ENCODE assay signal across 8 mouse cellular contexts in the genomic region with DNA sequence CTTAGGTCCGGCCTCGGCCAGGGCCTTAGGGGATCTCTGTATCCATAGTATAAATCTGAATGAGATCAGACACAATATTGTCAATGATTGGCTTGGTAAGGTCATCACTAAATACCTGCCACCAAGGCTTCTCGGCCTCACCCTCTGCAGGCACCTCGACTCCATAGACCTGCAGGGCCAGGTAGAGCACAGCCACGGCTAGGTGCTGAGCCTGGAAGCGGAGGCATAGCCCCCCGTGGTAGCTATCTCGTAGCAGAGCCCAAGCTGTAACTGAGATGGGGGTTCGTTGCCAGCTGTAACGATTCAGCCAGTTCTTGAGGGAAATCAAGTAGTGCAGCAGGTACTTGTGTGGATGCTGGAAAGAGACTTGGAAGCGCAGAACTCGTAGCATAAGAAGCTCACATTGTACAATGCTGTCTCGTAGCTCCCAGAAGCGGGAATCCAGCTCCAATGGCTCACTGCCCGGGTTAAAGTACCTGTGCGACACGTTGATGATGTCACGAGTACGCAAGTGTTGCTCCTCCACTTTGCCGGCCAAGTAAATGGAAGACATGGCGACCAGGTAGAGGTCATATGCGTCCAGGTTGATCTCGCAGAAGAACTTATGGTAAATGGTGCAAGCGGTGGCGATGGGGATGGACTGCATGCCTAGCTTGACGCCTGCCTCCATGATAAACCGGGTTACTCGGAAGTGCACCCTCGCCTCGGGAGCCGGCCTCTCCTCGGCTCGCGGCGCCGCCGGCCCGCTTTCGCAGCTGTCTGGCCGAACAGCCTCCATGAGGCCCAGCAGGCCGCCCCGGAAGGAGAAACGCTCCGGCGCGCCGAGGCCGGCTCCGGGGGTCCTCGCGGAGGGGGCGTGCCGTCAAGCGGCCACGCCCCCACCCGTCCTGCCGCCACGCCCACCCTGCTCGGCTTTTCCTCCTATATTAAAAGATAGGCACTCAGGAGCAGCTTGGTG. TPM values are rescaled to one million over a fixed set of nuclear protein-coding genes. Genes with fewer than 3 reads are reported as not detected.
A peak's percentile ranks its signal among the peaks of the same experiment; 100 is the strongest.
DNase-seq lines count a peak whose midpoint lies in the region; ATAC-seq and TF ChIP-seq lines count a peak whose summit lies in the region.

Ccnq (minus strand) TSS at position 845 of the 958 bp plus-strand sequence.

- 10% methylated on average over 58 of the region's 59 CpGs for WGBS in embryonic facial prominence, embryonic 11.5 days
- 7% methylated on average over 59 of the region's 59 CpGs for WGBS in intestine, postnatal 0 days
- 10% methylated on average over 59 of the region's 59 CpGs for WGBS in limb, embryonic 13.5 days
- 11% methylated on average over 58 of the region's 59 CpGs for WGBS in midbrain, embryonic 15.5 days

- H3K27ac ChIP-seq in embryonic facial prominence, embryonic 11.5 days (replicated peaks; ENCODE audit: low read depth, low read length), result peak within 1 kb of the TSS; percentile 22; the same call in 1 of the 2 replicates
- peak within 1 kb of the TSS; percentile 78 for H3K27ac ChIP-seq in intestine, postnatal 0 days (ENCODE audit: low read depth, low read length)
- peak within 1 kb of the TSS; percentile 80 for H3K27ac ChIP-seq in limb, embryonic 13.5 days
- H3K27ac ChIP-seq in midbrain, embryonic 15.5 days, result peak within 1 kb of the TSS; percentile 89

- no peaks in the 10 kb centered on the region for H3K36me3 ChIP-seq in embryonic facial prominence, embryonic 11.5 days (replicated peaks; ENCODE audit: control insufficient read depth, insufficient read depth, low read depth, low read length)
- 0 out of 2 replicates have a peak, but pooled peaks cover 4% of the 10 kb centered on the region for H3K36me3 ChIP-seq in intestine, postnatal 0 days (ENCODE audit: control insufficient read depth, insufficient read depth)
- H3K36me3 ChIP-seq in limb, embryonic 13.5 days, result peaks cover 11% of the 10 kb centered on the region
- H3K36me3 ChIP-seq in midbrain, embryonic 15.5 days (replicated peaks), result no peaks in the 10 kb centered on the region

- H3K4me3 ChIP-seq in embryonic facial prominence, embryonic 11.5 days (ENCODE audit: low read depth, low read length), result peak within 1 kb of the TSS; percentile 61
- peak within 1 kb of the TSS; percentile 57 for H3K4me3 ChIP-seq in intestine, postnatal 0 days (ENCODE audit: low read depth, low read length)
- H3K4me3 ChIP-seq in limb, embryonic 13.5 days, result peak within 1 kb of the TSS; percentile 70
- peak within 1 kb of the TSS; percentile 78 for H3K4me3 ChIP-seq in midbrain, embryonic 15.5 days

- TF ChIP-seq CTCF in intestine, postnatal 0 days (IDR thresholded peaks at IDR 0.05; ENCODE audit: low read depth), result no peak

- ATAC-seq in embryonic facial prominence, embryonic 11.5 days (replicated peaks; ENCODE audit: insufficient number of reproducible peaks, low FRiP score, low TSS enrichment, low read depth), result peak; percentile 87
- peak; percentile 87 for ATAC-seq in granulocyte monocyte progenitor cell, adult 5-6 weeks (replicated peaks; ENCODE audit: poor library complexity, severe bottlenecking)
- peak; percentile 89 for ATAC-seq in intestine, postnatal 0 days
- peak; percentile 90 for ATAC-seq in limb, embryonic 13.5 days (ENCODE audit: low FRiP score, low read depth)
- peak; percentile 90 for ATAC-seq in midbrain, embryonic 15.5 days (replicated peaks)

- H3K9ac ChIP-seq in embryonic facial prominence, embryonic 11.5 days (replicated peaks; ENCODE audit: low read length), result peak within 1 kb of the TSS; percentile 71
- peak within 1 kb of the TSS; percentile 63 for H3K9ac ChIP-seq in intestine, postnatal 0 days (ENCODE audit: low read depth, low read length)
- peak within 1 kb of the TSS; percentile 76 for H3K9ac ChIP-seq in limb, embryonic 13.5 days
- H3K9ac ChIP-seq in midbrain, embryonic 15.5 days, result peak within 1 kb of the TSS; percentile 73

- peak within 1 kb of the TSS; percentile 69 for H3K4me2 ChIP-seq in embryonic facial prominence, embryonic 11.5 days (ENCODE audit: low read depth, low read length)
- peak within 1 kb of the TSS; percentile 71 for H3K4me2 ChIP-seq in intestine, postnatal 0 days (replicated peaks; ENCODE audit: low read depth)
- peak within 1 kb of the TSS; percentile 90 for H3K4me2 ChIP-seq in limb, embryonic 13.5 days (replicated peaks)
- peak within 1 kb of the TSS; percentile 75 for H3K4me2 ChIP-seq in midbrain, embryonic 15.5 days

- DNase-seq in 3T3-L1 (ENCODE audit: low read depth, low spot score), result peak; percentile 74
- peak; percentile 90 for DNase-seq in adrenal gland, postnatal 14 days
- DNase-seq in embryonic facial prominence, embryonic 11.5 days (ENCODE audit: low spot score), result peak; percentile 88
- peak; percentile 64 to 75 for DNase-seq in spleen, adult 18-20 months

- H3K4me1 ChIP-seq in embryonic facial prominence, embryonic 11.5 days (ENCODE audit: control insufficient read depth, insufficient read depth, low read length), result 0 out of 2 replicates have a peak, but pooled peaks cover 2% of the 10 kb centered on the region
- H3K4me1 ChIP-seq in intestine, postnatal 0 days (replicated peaks; ENCODE audit: control insufficient read depth, insufficient read depth, low read length), result no peaks in the 10 kb centered on the region
- H3K4me1 ChIP-seq in limb, embryonic 13.5 days, result peaks cover 6% of the 10 kb centered on the region
- H3K4me1 ChIP-seq in midbrain, embryonic 15.5 days, result peaks cover 13% of the 10 kb centered on the region

- H3K9me3 ChIP-seq in embryonic facial prominence, embryonic 11.5 days (replicated peaks; ENCODE audit: control insufficient read depth, low read length), result no peaks in the 10 kb centered on the region
- H3K9me3 ChIP-seq in intestine, postnatal 0 days (ENCODE audit: control insufficient read depth), result no peaks in the 10 kb centered on the region
- H3K9me3 ChIP-seq in limb, embryonic 13.5 days, result no peaks in the 10 kb centered on the region
- no peaks in the 10 kb centered on the region for H3K9me3 ChIP-seq in midbrain, embryonic 15.5 days

- no peaks in the 10 kb centered on the region for H3K27me3 ChIP-seq in embryonic facial prominence, embryonic 11.5 days (ENCODE audit: control insufficient read depth, insufficient read depth, low read length)
- H3K27me3 ChIP-seq in intestine, postnatal 0 days (replicated peaks; ENCODE audit: control insufficient read depth, insufficient read depth, low read length), result no peaks in the 10 kb centered on the region
- H3K27me3 ChIP-seq in limb, embryonic 13.5 days, result no peaks in the 10 kb centered on the region
- no peaks in the 10 kb centered on the region for H3K27me3 ChIP-seq in midbrain, embryonic 15.5 days (replicated peaks)

RNA-seq across cellular contexts. Expression of gene Ccnq, which starts in this region (rescaled TPM):
- total RNA-seq in adrenal gland, postnatal 14 days (2021), result 34.1 and 35.6 TPM in 2 replicates
- polyA plus RNA-seq in embryonic facial prominence, embryonic 11.5 days (2014; fragmentation: Nextera tagmentation; extraction: Ambion mirVana), result 44.4 TPM in 2 replicates
- 22.9 and 32.1 TPM in 2 replicates for total RNA-seq in granulocyte monocyte progenitor cell, adult 5-6 weeks (2014; fragmentation: Nextera tagmentation)
- 24.1 and 29.5 TPM in 2 replicates for total RNA-seq in granulocyte monocyte progenitor cell, adult 5-6 weeks (2017)
- 32.0 and 33.4 TPM in 2 replicates for polyA plus RNA-seq in intestine, postnatal 0 days (2015; fragmentation: Nextera tagmentation; extraction: Ambion mirVana)
- polyA plus RNA-seq in limb, embryonic 13.5 days (2015; fragmentation: Nextera tagmentation; extraction: Ambion mirVana), result 41.0 and 45.2 TPM in 2 replicates
- polyA plus RNA-seq in midbrain, embryonic 15.5 days (2015; fragmentation: Nextera tagmentation; extraction: Ambion mirVana), result 27.7 and 29.9 TPM in 2 replicates

Comparison
In these comparisons a context has a peak if more than half of its experiments do, and no peak if none do; other contexts are left out.
1. Peak in every context shown above with its lines: DNase-seq, ATAC-seq, H3K4me3 ChIP-seq and H3K27ac ChIP-seq.
2. H3K27ac ChIP-seq: peak in every context shown above with its lines; median percentile 89 in midbrain, embryonic 15.5 days; 80 in limb, embryonic 13.5 days; 78 in intestine, postnatal 0 days; 22 in embryonic facial prominence, embryonic 11.5 days.